Mouse (Mus musculus): ENCODE measurements around the gene Trpd52l3. TPM values are rescaled to one million over a fixed set of nuclear protein-coding genes. Genes with fewer than 3 reads are reported as not detected.

Trpd52l3 gene
- polyA plus RNA-seq (2014; fragmentation: Nextera tagmentation; extraction: Ambion mirVana), result not detected in 2 replicates

DNA sequence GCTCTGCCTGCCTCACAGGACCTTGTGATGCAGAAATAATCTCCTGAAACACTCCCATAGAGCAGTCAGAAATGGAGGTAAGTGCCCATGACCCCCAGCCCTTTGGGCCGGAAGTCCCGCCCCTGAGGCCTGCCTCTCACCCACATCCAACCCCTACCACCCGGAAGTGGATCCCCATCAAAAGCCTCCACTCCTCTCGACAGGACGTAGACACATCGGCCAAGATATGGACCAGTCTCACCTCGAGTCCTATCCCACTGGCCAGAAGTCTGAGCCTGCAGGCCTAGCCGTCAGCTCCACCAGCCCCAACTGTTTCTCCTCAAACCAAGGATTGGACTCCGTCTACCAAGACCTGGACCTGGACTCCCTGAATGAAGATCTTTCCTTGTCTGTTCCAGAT, at the start of gene Trpd52l3:
TSS of gene Trpd52l3 (plus strand) at position 170 of the 400 bp plus-strand sequence.
- no peak for ATAC-seq (ENCODE audit: insufficient number of reproducible peaks, insufficient read depth, low FRiP score, low read depth)
- no peak within 1 kb of the TSS for H3K4me2 ChIP-seq (replicated peaks; ENCODE audit: low read depth, low read length)
- H3K27me3 ChIP-seq (ENCODE audit: control insufficient read depth, insufficient read depth, low read length), result no peaks in the 10 kb centered on the region
- no peaks in the 10 kb centered on the region for H3K36me3 ChIP-seq (ENCODE audit: control insufficient read depth, insufficient read depth, low read length)
- no peak within 1 kb of the TSS for H3K9ac ChIP-seq (replicated peaks; ENCODE audit: low read depth, low read length)
- H3K27ac ChIP-seq (ENCODE audit: low read length), result no peak within 1 kb of the TSS
- no peaks in the 10 kb centered on the region for H3K4me1 ChIP-seq (ENCODE audit: control insufficient read depth, insufficient read depth, low read length)
- no peaks in the 10 kb centered on the region for H3K9me3 ChIP-seq (ENCODE audit: control insufficient read depth, low read depth, low read length)
- H3K4me3 ChIP-seq (ENCODE audit: low read depth, low read length), result no peak within 1 kb of the TSS
- 91% methylated on average over 9 of the region's 9 CpGs for WGBS

DNA sequence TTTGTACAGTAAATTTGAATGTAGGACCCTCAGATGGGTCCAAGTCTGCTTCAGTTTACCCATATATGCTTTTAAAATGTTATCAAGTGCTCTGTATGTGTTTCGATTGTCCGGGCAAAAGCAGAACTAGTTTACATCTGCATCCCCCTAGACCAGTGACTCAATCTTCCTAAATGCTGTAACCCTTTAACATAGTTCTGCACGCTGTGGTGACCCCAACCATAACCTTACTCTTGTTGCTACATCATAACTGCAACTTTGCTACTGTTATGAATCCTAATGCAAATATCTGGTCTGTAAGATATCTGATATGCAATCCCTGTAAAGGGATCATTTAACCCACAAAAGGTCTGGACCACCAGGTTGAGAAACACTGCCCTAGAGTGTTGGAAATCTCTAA, 49.8 kb upstream of the Trpd52l3 start:
- Histone ChIP-seq H3K4me1 (ENCODE audit: control insufficient read depth, insufficient read depth, low read length) (no peaks in the 10 kb centered on the region), H3K27ac (ENCODE audit: low read length) (no peak overlapping the region), H3K9me3 (ENCODE audit: control insufficient read depth, low read depth, low read length) (no peaks in the 10 kb centered on the region), H3K36me3 (ENCODE audit: control insufficient read depth, insufficient read depth, low read length) (no peaks in the 10 kb centered on the region), H3K27me3 (ENCODE audit: control insufficient read depth, insufficient read depth, low read length) (no peaks in the 10 kb centered on the region), H3K9ac (replicated peaks; ENCODE audit: low read depth, low read length) (no peak overlapping the region), H3K4me3 (ENCODE audit: low read depth, low read length) (no peak overlapping the region), H3K4me2 (replicated peaks; ENCODE audit: low read depth, low read length) (no peak overlapping the region)
- no peak for ATAC-seq (ENCODE audit: insufficient number of reproducible peaks, insufficient read depth, low FRiP score, low read depth)
- WGBS, result 85% methylated on average over 3 of the region's 3 CpGs

DNA sequence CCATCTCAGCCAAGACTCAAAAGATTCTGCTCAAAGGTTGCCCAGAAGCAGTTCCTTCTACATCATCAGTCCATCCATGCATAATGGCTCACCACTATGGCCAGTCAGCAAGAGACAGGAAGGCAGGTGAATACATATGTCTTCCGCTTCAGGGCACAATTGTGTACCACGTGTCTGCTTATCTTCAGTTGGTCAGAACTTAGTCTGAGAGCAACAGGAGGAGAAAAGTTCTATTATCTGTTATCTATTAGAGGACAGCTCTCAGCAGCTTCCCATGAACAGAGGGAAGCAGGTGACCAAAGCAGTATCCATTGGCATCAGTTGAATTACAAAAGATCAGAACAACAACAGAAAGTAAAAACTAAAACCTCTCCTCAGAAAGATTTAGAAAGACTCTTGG, 48.1 kb upstream of the Trpd52l3 start:
- H3K36me3 ChIP-seq (ENCODE audit: control insufficient read depth, insufficient read depth, low read length), result no peaks in the 10 kb centered on the region
- no peak for ATAC-seq (ENCODE audit: insufficient number of reproducible peaks, insufficient read depth, low FRiP score, low read depth)
- no peaks in the 10 kb centered on the region for H3K9me3 ChIP-seq (ENCODE audit: control insufficient read depth, low read depth, low read length)
- no peak overlapping the region for H3K4me3 ChIP-seq (ENCODE audit: low read depth, low read length)
- H3K9ac ChIP-seq (replicated peaks; ENCODE audit: low read depth, low read length), result no peak overlapping the region
- H3K27ac ChIP-seq (ENCODE audit: low read length), result no peak overlapping the region
- no peak overlapping the region for H3K4me2 ChIP-seq (replicated peaks; ENCODE audit: low read depth, low read length)
- 78% methylated on average over 2 of the region's 2 CpGs for WGBS
- H3K27me3 ChIP-seq (ENCODE audit: control insufficient read depth, insufficient read depth, low read length), result no peaks in the 10 kb centered on the region
- no peaks in the 10 kb centered on the region for H3K4me1 ChIP-seq (ENCODE audit: control insufficient read depth, insufficient read depth, low read length)

DNA sequence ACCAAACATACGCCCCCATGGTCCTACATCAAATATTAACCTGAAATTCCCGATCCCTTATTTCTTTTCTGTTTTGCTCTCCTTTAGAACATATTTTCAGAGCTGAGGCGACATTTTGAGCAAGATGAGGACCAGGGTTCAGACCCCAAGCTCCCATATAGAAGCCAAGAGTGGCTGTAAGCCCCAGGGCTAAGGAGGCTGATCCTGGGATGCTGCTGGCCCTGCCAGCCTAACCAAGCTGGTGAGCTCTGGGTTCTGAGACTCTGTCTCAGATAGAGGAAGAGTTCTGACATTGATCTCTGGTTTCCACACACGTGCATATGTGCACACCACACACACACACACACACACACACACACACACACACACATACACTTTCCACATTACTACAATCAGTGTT, 42.7 kb upstream of the Trpd52l3 start:
- H3K9me3 ChIP-seq (ENCODE audit: control insufficient read depth, low read depth, low read length), result no peaks in the 10 kb centered on the region
- no peak overlapping the region for H3K4me2 ChIP-seq (replicated peaks; ENCODE audit: low read depth, low read length)
- no peaks in the 10 kb centered on the region for H3K27me3 ChIP-seq (ENCODE audit: control insufficient read depth, insufficient read depth, low read length)
- H3K4me3 ChIP-seq (ENCODE audit: low read depth, low read length), result no peak overlapping the region
- ATAC-seq (ENCODE audit: insufficient number of reproducible peaks, insufficient read depth, low FRiP score, low read depth), result no peak
- WGBS, result 85% methylated on average over 4 of the region's 4 CpGs
- H3K27ac ChIP-seq (ENCODE audit: low read length), result no peak overlapping the region
- H3K36me3 ChIP-seq (ENCODE audit: control insufficient read depth, insufficient read depth, low read length), result no peaks in the 10 kb centered on the region
- no peak overlapping the region for H3K9ac ChIP-seq (replicated peaks; ENCODE audit: low read depth, low read length)
- no peaks in the 10 kb centered on the region for H3K4me1 ChIP-seq (ENCODE audit: control insufficient read depth, insufficient read depth, low read length)

DNA sequence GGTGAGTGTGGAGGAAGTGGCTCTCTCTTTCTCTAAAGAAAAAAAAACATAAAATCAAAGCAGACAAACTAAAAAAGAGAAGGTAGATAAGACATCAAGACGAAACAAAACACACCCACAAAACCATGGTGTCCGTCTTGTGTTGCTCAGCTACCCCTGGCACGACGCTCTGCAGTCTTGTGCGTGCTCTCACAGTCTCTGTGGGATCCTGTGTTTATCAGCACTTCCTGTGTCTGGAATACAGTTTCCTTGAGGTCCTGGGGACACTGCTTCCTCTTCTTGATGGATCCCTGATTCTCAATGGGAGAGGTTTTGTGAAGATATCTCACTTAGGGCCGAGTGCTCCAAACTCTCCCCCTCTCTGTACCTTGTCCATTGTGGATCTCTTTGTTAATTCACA, 41.7 kb upstream of the Trpd52l3 start:
- Histone ChIP-seq H3K27me3 (ENCODE audit: control insufficient read depth, insufficient read depth, low read length) (no peaks in the 10 kb centered on the region), H3K4me3 (ENCODE audit: low read depth, low read length) (no peak overlapping the region), H3K4me1 (ENCODE audit: control insufficient read depth, insufficient read depth, low read length) (no peaks in the 10 kb centered on the region), H3K4me2 (replicated peaks; ENCODE audit: low read depth, low read length) (no peak overlapping the region), H3K27ac (ENCODE audit: low read length) (no peak overlapping the region), H3K9me3 (ENCODE audit: control insufficient read depth, low read depth, low read length) (no peaks in the 10 kb centered on the region), H3K36me3 (ENCODE audit: control insufficient read depth, insufficient read depth, low read length) (no peaks in the 10 kb centered on the region), H3K9ac (replicated peaks; ENCODE audit: low read depth, low read length) (no peak overlapping the region)
- WGBS, result 78% methylated on average over 6 of the region's 6 CpGs
- ATAC-seq (ENCODE audit: insufficient number of reproducible peaks, insufficient read depth, low FRiP score, low read depth), result no peak

DNA sequence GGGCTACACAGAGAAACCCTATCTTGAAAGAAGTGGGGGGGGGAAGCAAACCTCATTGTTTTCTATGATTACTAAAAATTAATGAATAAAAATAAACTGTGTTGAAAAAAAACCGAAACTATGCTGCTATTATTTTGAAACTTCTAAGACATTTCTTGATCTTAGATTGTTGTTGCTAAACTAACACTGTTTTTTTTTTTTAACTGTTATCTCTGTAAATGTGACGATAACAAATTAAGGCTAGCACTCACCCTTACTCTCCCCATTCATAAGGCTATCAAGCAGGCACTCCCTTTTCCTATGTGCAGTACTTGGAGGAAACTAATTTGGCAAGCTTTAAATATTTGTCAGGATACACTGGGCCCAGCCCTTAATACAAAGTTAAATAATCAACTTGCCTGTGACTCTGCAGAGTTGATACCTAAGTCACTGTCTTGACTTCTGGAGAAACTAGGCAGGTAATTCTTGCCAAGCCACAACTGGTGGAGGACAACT, 39.9 kb upstream of the Trpd52l3 start:
- Histone ChIP-seq H3K4me2 (replicated peaks; ENCODE audit: low read depth, low read length) (no peak overlapping the region), H3K9me3 (ENCODE audit: control insufficient read depth, low read depth, low read length) (no peaks in the 10 kb centered on the region), H3K9ac (replicated peaks; ENCODE audit: low read depth, low read length) (no peak overlapping the region), H3K4me3 (ENCODE audit: low read depth, low read length) (no peak overlapping the region), H3K4me1 (ENCODE audit: control insufficient read depth, insufficient read depth, low read length) (no peaks in the 10 kb centered on the region), H3K27ac (ENCODE audit: low read length) (no peak overlapping the region), H3K27me3 (ENCODE audit: control insufficient read depth, insufficient read depth, low read length) (no peaks in the 10 kb centered on the region), H3K36me3 (ENCODE audit: control insufficient read depth, insufficient read depth, low read length) (no peaks in the 10 kb centered on the region)
- 61% methylated on average over 2 of the region's 2 CpGs for WGBS
- ATAC-seq (ENCODE audit: insufficient number of reproducible peaks, insufficient read depth, low FRiP score, low read depth), result no peak

DNA sequence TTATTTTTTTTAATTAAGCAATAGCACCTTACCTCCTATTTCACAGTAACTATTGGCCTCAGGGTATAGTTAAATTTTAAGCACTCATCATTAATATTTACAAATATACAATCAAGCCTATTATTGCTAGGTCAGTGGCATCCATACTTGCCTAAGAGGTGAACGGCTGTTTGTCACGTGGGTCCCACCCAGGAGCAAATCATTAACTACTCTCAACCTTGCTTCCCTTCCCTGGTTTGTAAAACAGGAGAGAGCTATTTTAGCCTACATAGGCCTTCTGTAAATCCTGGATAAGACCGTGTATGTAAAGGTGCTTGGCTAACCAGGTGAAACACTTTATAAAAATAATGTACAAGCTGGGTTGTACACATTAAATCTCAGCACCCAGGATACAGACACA, 35.6 kb upstream of the Trpd52l3 start:
- no peak overlapping the region for H3K27ac ChIP-seq (ENCODE audit: low read length)
- H3K9me3 ChIP-seq (ENCODE audit: control insufficient read depth, low read depth, low read length), result no peaks in the 10 kb centered on the region
- ATAC-seq (ENCODE audit: insufficient number of reproducible peaks, insufficient read depth, low FRiP score, low read depth), result no peak
- H3K9ac ChIP-seq (replicated peaks; ENCODE audit: low read depth, low read length), result no peak overlapping the region
- 80% methylated on average over 3 of the region's 3 CpGs for WGBS
- no peaks in the 10 kb centered on the region for H3K4me1 ChIP-seq (ENCODE audit: control insufficient read depth, insufficient read depth, low read length)
- H3K4me3 ChIP-seq (ENCODE audit: low read depth, low read length), result no peak overlapping the region
- H3K27me3 ChIP-seq (ENCODE audit: control insufficient read depth, insufficient read depth, low read length), result no peaks in the 10 kb centered on the region
- no peak overlapping the region for H3K4me2 ChIP-seq (replicated peaks; ENCODE audit: low read depth, low read length)
- H3K36me3 ChIP-seq (ENCODE audit: control insufficient read depth, insufficient read depth, low read length), result no peaks in the 10 kb centered on the region

DNA sequence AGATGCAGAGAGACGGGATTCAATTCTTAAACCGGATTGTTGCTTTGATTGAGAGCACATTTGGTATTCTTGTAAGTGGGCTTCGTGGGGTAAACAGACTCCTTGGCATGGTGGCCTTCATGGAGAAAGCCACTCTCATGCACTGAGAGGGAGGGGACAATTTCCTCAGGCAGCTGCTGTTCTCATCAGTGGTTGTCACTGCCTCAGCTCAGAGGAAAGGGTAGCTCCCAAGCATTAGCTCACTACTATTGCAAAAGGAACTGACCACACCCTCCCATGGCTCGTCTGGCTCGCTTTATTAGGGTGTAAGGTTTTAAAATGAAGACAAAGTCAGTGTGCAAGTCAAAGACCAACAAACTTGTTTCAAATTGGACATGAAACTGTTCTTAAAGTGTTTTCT, 30.2 kb upstream of the Trpd52l3 start:
- 75% methylated on average over 5 of the region's 5 CpGs for WGBS
- H3K4me2 ChIP-seq (replicated peaks; ENCODE audit: low read depth, low read length), result no peak overlapping the region
- H3K4me3 ChIP-seq (ENCODE audit: low read depth, low read length), result no peak overlapping the region
- H3K27ac ChIP-seq (ENCODE audit: low read length), result no peak overlapping the region
- ATAC-seq (ENCODE audit: insufficient number of reproducible peaks, insufficient read depth, low FRiP score, low read depth), result no peak
- peaks cover 6% of the 10 kb centered on the region; the same call in 1 of the 2 replicates for H3K9me3 ChIP-seq (ENCODE audit: control insufficient read depth, low read depth, low read length)
- H3K27me3 ChIP-seq (ENCODE audit: control insufficient read depth, insufficient read depth, low read length), result no peaks in the 10 kb centered on the region
- no peaks in the 10 kb centered on the region for H3K36me3 ChIP-seq (ENCODE audit: control insufficient read depth, insufficient read depth, low read length)
- no peaks in the 10 kb centered on the region for H3K4me1 ChIP-seq (ENCODE audit: control insufficient read depth, insufficient read depth, low read length)
- H3K9ac ChIP-seq (replicated peaks; ENCODE audit: low read depth, low read length), result no peak overlapping the region

DNA sequence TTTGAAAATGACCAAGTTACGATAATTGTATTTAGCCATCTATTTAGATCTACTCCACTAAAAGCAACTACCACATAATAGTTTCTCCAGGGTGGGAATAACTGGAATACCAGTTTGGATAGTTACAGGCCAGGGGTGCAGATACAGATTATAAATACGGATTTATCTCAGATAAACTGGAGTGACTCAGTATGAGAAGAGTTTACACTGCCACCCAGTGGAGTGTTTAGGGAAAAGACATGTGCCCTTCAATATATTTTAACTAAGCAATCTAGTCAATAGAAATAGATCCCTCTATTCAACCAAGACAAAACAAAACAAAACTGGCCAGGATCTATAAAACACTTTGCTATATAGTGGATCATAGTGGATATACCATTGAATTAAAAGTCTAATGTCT, 24.7 kb upstream of the Trpd52l3 start:
- Histone ChIP-seq H3K9me3 (ENCODE audit: control insufficient read depth, low read depth, low read length) (peaks cover 6% of the 10 kb centered on the region; the same call in 1 of the 2 replicates), H3K27me3 (ENCODE audit: control insufficient read depth, insufficient read depth, low read length) (no peaks in the 10 kb centered on the region), H3K4me2 (replicated peaks; ENCODE audit: low read depth, low read length) (no peak overlapping the region), H3K27ac (ENCODE audit: low read length) (no peak overlapping the region), H3K36me3 (ENCODE audit: control insufficient read depth, insufficient read depth, low read length) (no peaks in the 10 kb centered on the region), H3K4me1 (ENCODE audit: control insufficient read depth, insufficient read depth, low read length) (no peaks in the 10 kb centered on the region), H3K4me3 (ENCODE audit: low read depth, low read length) (no peak overlapping the region), H3K9ac (replicated peaks; ENCODE audit: low read depth, low read length) (no peak overlapping the region)
- 56% methylated on average over 2 of the region's 2 CpGs for WGBS
- ATAC-seq (ENCODE audit: insufficient number of reproducible peaks, insufficient read depth, low FRiP score, low read depth), result no peak
